Mouse (Mus musculus) megakaryocyte progenitor cell, adult 5-6 weeks (primary cell): ENCODE data around the gene Olfr65. TPM values are rescaled to one million over a fixed set of nuclear protein-coding genes. Genes with fewer than 3 reads are reported as not detected.

Experiments
- total RNA-seq, 2 experiments: library from RNA; stranded (forward) in 1 of 2; stranded (reverse) in 1 of 2; fragments of 157-497, 149-512 nt in 1 of 2; fragments of 200-1000 nt in 1 of 2; gene quantifications; 2 replicates each; pipeline versions ENCODE4 v1.2.3 to v1.2.4; 2015 to 2017

The Olfr65 gene
- total RNA-seq, 2 experiments from 2014 or later = not detected

Other genes with a start within 250 kb of the Olfr65 start
Only the 30 nearest of the 34 such genes appear.
- gene Olfr624, start 232.3 kb upstream of the Olfr65 start, total RNA-seq (2015) = 0.02 TPM in 1 of 2 replicates, not detected in the other
- 0.12 TPM in 1 of 2 replicates, not detected in the other for gene Olfr624, start 232.3 kb upstream of the Olfr65 start, total RNA-seq (2017)
- not detected in 2 replicates for gene Olfr625-ps1, start 220.8 kb upstream of the Olfr65 start, total RNA-seq (2015)
- gene Olfr625-ps1, start 220.8 kb upstream of the Olfr65 start, total RNA-seq (2017) = not detected in 2 replicates
- not detected in 2 replicates for gene Olfr243, start 188.8 kb upstream of the Olfr65 start, total RNA-seq (2015)
- not detected in 2 replicates for gene Olfr243, start 188.8 kb upstream of the Olfr65 start, total RNA-seq (2017)
- gene Olfr628, start 173.1 kb upstream of the Olfr65 start, total RNA-seq (2015) = not detected in 2 replicates
- not detected in 2 replicates for gene Olfr628, start 173.1 kb upstream of the Olfr65 start, total RNA-seq (2017)
- gene Olfr629, start 158.5 kb upstream of the Olfr65 start, total RNA-seq (2015) = not detected in 2 replicates
- not detected in 2 replicates for gene Olfr629, start 158.5 kb upstream of the Olfr65 start, total RNA-seq (2017)
- gene Olfr630, start 146.2 kb upstream of the Olfr65 start, total RNA-seq (2015) = not detected in 2 replicates
- gene Olfr630, start 146.2 kb upstream of the Olfr65 start, total RNA-seq (2017) = not detected in 2 replicates
- gene Olfr69, start 131.9 kb upstream of the Olfr65 start, total RNA-seq (2015) = not detected in 2 replicates
- not detected in 2 replicates for gene Olfr69, start 131.9 kb upstream of the Olfr65 start, total RNA-seq (2017)
- gene Olfr68, start 123.8 kb upstream of the Olfr65 start, total RNA-seq (2015) = not detected in 2 replicates
- gene Olfr68, start 123.8 kb upstream of the Olfr65 start, total RNA-seq (2017) = not detected in 2 replicates
- gene Olfr67, start 111.7 kb upstream of the Olfr65 start, total RNA-seq (2015) = not detected in 2 replicates
- not detected in 2 replicates for gene Olfr67, start 111.7 kb upstream of the Olfr65 start, total RNA-seq (2017)
- 16.9 and 36.5 TPM in 2 replicates for gene Hbb-bt, start 89.5 kb upstream of the Olfr65 start, total RNA-seq (2015)
- 0.71 and 3.5 TPM in 2 replicates for gene Hbb-bt, start 89.5 kb upstream of the Olfr65 start, total RNA-seq (2017)
- 25.1 and 66.9 TPM in 2 replicates for gene Hbb-bs, start 75.4 kb upstream of the Olfr65 start, total RNA-seq (2015)
- 7.5 and 24.0 TPM in 2 replicates for gene Hbb-bs, start 75.4 kb upstream of the Olfr65 start, total RNA-seq (2017)
- not detected in 2 replicates for gene Hbb-bh2, start 63.0 kb upstream of the Olfr65 start, total RNA-seq (2015)
- not detected in 2 replicates for gene Hbb-bh2, start 63.0 kb upstream of the Olfr65 start, total RNA-seq (2017)
- not detected in 2 replicates for gene Hbb-bh1, start 60.3 kb upstream of the Olfr65 start, total RNA-seq (2015)
- gene Hbb-bh1, start 60.3 kb upstream of the Olfr65 start, total RNA-seq (2017) = not detected in 2 replicates
- gene Hbb-y, start 50.3 kb upstream of the Olfr65 start, total RNA-seq (2015) = not detected in 2 replicates
- not detected in 2 replicates for gene Hbb-y, start 50.3 kb upstream of the Olfr65 start, total RNA-seq (2017)
- gene Olfr66, start 17.2 kb upstream of the Olfr65 start, total RNA-seq (2015) = not detected in 2 replicates
- gene Olfr66, start 17.2 kb upstream of the Olfr65 start, total RNA-seq (2017) = not detected in 2 replicates
- not detected in 2 replicates for gene Olfr64, start 9.0 kb upstream of the Olfr65 start, total RNA-seq (2015)
- not detected in 2 replicates for gene Olfr64, start 9.0 kb upstream of the Olfr65 start, total RNA-seq (2017)
- gene Olfr631, start 25.3 kb downstream of the Olfr65 start, total RNA-seq (2015) = not detected in 2 replicates
- not detected in 2 replicates for gene Olfr631, start 25.3 kb downstream of the Olfr65 start, total RNA-seq (2017)
- gene Olfr632, start 30.9 kb downstream of the Olfr65 start, total RNA-seq (2015) = not detected in 2 replicates
- gene Olfr632, start 30.9 kb downstream of the Olfr65 start, total RNA-seq (2017) = not detected in 2 replicates
- gene Olfr633, start 41.0 kb downstream of the Olfr65 start, total RNA-seq (2015) = not detected in 2 replicates
- gene Olfr633, start 41.0 kb downstream of the Olfr65 start, total RNA-seq (2017) = not detected in 2 replicates
- not detected in 2 replicates for gene Olfr635, start 67.7 kb downstream of the Olfr65 start, total RNA-seq (2015)
- not detected in 2 replicates for gene Olfr635, start 67.7 kb downstream of the Olfr65 start, total RNA-seq (2017)
- not detected in 2 replicates for gene Olfr638, start 95.3 kb downstream of the Olfr65 start, total RNA-seq (2015)
- gene Olfr638, start 95.3 kb downstream of the Olfr65 start, total RNA-seq (2017) = not detected in 2 replicates
- gene Olfr639, start 113.8 kb downstream of the Olfr65 start, total RNA-seq (2015) = 0.02 TPM in 1 of 2 replicates, not detected in the other
- gene Olfr639, start 113.8 kb downstream of the Olfr65 start, total RNA-seq (2017) = not detected in 2 replicates
- not detected in 2 replicates for gene Olfr640, start 122.1 kb downstream of the Olfr65 start, total RNA-seq (2015)
- gene Olfr640, start 122.1 kb downstream of the Olfr65 start, total RNA-seq (2017) = not detected in 2 replicates
- not detected in 2 replicates for gene Olfr641, start 132.0 kb downstream of the Olfr65 start, total RNA-seq (2015)
- gene Olfr641, start 132.0 kb downstream of the Olfr65 start, total RNA-seq (2017) = not detected in 2 replicates
- not detected in 2 replicates for gene Olfr642, start 149.2 kb downstream of the Olfr65 start, total RNA-seq (2015)
- not detected in 2 replicates for gene Olfr642, start 149.2 kb downstream of the Olfr65 start, total RNA-seq (2017)
- gene 4930516K23Rik, start 158.0 kb downstream of the Olfr65 start, total RNA-seq (2015) = not detected in 2 replicates
- gene 4930516K23Rik, start 158.0 kb downstream of the Olfr65 start, total RNA-seq (2017) = not detected in 2 replicates
- gene Olfr644, start 168.4 kb downstream of the Olfr65 start, total RNA-seq (2015) = not detected in 2 replicates
- gene Olfr644, start 168.4 kb downstream of the Olfr65 start, total RNA-seq (2017) = not detected in 2 replicates
- not detected in 2 replicates for gene Olfr645, start 182.0 kb downstream of the Olfr65 start, total RNA-seq (2015)
- gene Olfr645, start 182.0 kb downstream of the Olfr65 start, total RNA-seq (2017) = not detected in 2 replicates
- not detected in 2 replicates for gene Olfr646, start 201.4 kb downstream of the Olfr65 start, total RNA-seq (2015)
- gene Olfr646, start 201.4 kb downstream of the Olfr65 start, total RNA-seq (2017) = not detected in 2 replicates
- not detected in 2 replicates for gene Ubqln5, start 226.3 kb downstream of the Olfr65 start, total RNA-seq (2015)
- gene Ubqln5, start 226.3 kb downstream of the Olfr65 start, total RNA-seq (2017) = not detected in 2 replicates